Mouse (Mus musculus) common myeloid progenitor, adult 5-6 weeks (primary cell): ENCODE data around the gene Arid2. TPM values are rescaled to one million over a fixed set of nuclear protein-coding genes. Genes with fewer than 3 reads are reported as not detected.
A peak's percentile ranks its signal among the peaks of the same experiment; 100 is the strongest.
"Not testable (repeated sequence)": the region's sequence is repeated elsewhere in the genome, so short reads cannot be mapped to it uniquely, and the experiment has no call there.

Experiments used
- ATAC-seq: replicated peaks from 2 replicates; pipeline ENCODE4 v1.8.0; 2016; ENCODE audit warnings: low read depth, mild to moderate bottlenecking, moderate TSS enrichment, inconsistent platforms; ENCODE audit not compliant: poor library complexity, severe bottlenecking
- total RNA-seq: library from RNA; stranded (forward); fragments of 200-1000, 187-1606 nt; gene quantifications from 2 replicates; pipeline ENCODE4 v1.2.3, GENCODE M21; 2017

Arid2 gene
- total RNA-seq, 1 experiment from 2014 or later: 66.9 TPM

DNA sequence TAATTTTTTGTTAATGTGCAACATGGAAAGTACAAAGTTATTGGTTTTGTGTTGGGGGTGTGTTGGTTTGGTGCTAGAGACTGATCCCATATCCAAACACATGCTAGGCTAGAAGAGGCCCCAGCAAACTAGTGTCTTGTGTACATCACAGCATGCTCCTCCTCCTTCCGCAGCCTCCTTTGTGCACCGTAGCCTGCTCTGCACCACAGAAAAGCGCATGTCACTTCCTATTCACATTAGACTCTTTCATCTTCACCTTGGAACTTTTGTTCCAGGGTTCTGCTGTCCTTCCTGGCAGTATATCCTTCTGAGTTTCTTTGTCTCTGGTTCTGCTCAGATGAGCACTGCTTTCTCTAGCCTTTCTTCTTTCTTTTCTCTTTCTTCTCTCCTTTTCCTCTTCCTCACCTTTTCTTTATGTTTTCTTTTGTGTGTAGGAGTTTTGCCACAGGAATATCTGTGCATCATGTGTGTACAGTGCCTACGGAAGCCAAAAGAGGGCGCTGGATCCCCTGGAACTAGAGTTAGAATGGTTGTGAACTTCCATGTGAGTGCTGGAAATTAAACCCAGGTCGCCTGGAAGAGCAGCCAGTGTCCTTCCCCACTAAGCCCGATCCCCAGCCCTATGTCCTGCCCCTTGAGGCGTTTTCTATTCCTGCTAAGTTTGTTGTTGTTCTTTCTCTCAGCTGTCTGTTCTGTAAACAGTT, 109.5 kb downstream of the Arid2 start:
- no peak for ATAC-seq

DNA sequence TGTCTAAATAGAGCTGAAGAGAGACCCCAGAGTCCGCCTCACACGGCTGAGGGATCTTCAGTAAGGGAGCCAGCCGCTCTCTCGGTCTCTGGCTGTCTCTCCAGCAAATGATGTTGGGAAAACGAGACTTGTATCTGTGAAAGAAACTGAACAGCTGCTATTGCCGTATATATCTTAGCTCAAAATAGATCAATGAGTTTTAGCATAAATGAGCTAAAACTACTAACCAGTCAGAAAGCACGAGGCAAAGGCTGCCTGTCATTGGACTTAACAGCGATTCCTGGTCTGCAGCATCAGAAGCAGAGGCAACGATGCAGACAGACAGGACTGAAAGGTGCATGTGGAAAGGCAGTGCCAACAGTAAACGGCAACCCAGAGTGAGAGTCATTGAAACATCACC, 111.0 kb downstream of the Arid2 start:
- ATAC-seq: no peak

DNA sequence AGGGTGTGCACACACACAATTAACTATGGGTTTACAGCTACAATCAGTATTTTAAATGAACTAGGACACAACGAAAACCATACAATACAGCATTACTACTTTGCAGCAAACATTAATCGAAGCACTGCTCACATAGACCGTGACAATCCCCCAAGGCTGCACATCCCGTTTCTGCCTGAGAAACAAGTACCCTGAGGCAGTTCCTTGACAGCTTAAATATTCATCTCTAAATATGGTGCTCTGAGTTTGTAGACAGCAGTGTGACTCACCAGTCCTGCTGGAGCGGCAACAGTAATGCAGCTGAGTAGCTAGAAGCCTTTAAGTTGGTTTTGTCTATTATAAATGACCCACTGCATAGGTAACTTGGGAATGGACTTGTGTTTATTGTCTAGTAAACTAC, 118.2 kb downstream of the Arid2 start:
- ATAC-seq: no peak

DNA sequence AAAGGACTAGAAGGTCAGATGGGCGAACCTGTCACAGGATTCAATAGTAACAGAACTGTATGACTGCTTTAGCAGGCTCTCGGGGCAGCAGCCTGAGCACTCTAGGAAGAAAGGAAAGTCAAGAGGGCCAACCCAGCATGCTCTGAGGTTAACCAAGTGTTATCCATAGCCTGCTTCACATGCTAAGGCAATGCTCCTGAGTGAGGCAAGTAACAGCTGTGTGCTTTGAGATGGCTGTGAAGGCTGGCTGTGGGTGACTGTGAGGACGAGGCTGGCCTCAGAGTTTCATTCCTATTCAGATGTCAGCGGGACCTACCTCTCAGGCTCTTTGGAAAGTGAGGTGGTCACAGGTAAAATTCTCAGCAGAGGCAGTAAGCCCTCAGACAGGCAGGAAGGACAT, 118.9 kb downstream of the Arid2 start:
- ATAC-seq: no peak

DNA sequence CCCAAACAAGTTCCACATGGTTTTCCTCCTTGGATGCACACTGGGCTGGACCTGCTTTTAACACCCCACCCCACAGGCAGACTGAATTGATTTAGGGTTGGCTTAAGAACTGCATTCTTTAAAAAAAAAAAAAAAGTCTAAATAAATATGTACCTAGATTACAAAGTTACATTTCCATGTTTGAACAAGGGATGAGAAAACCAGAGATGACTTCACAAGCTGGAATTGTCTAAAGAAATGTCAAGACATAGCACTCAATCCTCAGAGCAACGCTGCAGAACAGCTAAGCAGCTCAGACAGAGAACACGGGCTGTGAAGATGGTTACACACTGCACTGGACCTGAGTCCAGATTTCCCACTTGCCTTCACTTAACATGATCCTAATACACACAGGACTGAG, 119.8 kb downstream of the Arid2 start:
- ATAC-seq: no peak

DNA sequence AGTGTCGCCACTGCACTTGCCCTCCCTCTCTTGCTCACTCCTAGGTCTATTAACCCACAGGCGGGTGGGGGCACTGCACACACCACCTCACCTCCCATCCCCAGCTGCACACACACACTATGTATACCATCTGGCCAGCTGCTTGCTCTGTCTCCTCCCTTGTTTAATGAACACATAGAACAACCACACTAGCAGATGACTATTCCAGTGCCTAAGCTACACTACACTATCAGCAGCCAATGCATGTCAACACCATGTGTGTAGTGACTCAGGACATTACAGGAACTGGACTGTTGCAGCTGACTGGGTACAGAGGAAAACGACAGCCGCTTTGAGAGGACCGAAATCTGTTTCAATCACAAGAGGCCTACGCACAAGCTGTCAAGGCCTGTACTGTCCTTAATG, 121.4 kb downstream of the Arid2 start:
- peak; percentile 34; the same call in 1 of the 2 replicates for ATAC-seq

DNA sequence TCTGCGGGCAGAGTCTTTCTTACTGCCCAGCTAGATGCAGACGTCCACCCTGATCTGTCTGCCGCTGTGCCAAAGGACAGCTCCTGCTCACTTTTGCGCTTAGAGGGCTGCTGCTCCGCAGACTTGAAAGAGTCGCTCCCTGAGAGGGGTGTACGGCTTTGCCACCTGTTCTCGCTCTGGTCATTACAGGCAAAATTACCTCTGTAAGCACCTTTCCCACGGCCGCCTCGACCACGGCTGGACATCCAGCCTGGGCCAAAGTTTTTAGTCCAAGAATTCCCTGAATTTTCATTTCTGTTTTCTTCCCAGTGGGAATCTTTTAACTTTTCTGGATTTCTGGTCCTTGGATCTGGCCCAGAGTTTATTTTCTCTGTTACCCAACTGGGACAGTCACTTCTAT, 130.8 kb downstream of the Arid2 start:
- ATAC-seq: no peak

DNA sequence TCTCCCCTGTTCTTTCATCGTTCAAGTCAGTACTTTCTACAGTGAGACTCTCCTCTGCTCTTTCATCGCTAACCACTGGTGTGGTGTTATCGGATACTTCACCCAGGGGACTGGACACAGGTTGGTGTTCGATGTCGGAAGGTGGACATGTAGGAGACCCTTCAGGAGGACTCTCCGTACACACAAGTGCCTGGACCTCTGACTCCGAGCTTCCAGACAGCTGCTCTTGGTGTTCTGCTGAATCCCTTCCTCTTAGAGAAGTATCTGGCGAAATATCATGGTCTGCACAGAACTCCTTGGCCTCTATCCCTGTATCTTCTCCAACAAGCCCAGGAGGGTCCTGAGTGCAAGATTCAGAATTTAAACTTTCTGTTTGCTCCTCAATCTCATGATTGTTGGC, 132.6 kb downstream of the Arid2 start:
- ATAC-seq: no peak

DNA sequence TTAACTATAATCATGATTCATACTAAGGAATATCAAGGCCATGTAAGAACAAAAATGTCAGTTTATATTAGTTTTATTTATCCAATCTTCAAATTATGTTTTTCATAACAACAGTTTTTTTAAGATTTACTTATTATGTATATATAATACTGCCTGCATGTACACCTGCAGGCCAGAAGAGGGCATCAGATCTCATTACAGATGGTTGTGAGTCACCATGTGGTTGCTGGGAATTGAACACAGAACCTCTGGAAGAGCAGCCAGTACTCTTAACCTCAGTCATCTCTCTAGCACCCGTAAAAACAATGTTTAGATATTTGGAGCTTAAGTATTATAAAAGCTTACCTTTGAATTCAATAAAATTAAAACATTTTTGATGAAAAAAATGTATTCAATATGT, 146.9 kb downstream of the Arid2 start:
- no peak for ATAC-seq

DNA sequence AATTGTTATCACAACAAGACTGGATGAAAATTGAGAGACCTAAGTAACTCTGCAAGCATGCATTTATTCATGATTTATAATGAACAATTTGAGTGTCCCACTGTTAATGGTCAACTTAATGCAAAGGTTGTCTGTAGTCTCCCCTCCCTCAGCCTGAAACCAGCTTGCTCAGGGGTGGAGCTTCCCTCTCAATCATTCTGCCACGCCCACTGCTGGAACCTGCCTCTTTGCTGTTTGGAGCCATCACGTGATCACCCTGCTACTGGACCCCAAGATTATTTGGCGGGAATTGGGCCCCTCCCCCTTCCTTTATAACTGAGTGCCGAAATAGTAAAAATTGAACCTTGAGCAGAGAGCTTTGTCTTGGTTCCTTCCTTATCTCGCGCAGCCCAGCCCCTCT, 154.2 kb downstream of the Arid2 start:
- not testable (repeated sequence) for ATAC-seq

DNA sequence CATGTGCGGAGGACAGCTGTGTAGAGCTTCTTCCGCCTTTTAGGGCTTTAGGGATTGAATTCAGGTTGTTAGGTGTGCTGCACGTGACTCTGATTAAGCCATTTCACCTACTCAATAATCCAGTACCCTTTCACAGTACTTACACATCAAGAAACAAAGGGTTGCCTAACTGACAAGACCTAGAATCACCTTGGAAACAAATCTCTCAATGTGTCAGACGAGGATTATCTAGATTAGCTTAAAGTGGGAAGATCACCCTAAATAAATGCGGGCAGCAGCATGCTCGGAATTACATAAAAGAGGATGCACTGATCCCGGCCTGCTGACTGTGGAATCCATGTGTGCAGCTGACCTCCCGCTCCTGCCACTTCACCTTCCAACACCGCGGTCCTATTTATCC, 159.5 kb downstream of the Arid2 start:
- no peak for ATAC-seq

DNA sequence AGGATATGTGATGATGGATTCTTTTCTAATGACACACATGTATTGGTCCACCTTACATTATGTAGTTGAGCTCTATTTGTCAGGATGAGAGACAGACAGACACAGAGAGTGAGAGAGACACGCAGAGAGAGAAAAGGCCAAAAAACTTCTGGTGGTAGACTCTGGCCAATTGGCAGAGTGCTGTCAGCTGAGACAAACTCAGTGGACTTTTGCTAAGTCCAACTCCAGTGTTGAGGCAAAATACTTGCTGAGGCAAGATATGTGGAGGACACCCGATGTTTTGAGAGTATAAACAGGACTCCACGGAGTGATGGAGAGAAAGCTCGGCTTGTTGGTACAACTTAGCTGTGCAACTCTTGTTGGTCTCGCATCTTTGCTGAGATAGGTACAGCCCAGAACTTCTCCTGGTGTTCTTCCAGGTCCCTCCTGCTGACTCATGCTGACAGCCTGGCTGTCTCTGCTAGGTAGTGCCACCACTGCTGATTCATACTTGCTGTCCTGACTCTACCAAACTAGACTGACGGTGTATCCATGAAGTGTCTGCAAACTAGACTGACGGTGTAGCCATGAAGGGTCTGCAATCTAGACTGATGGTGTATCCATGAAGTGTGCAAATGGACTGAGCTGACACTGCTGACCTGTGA, 161.5 kb downstream of the Arid2 start:
- no peak for ATAC-seq

DNA sequence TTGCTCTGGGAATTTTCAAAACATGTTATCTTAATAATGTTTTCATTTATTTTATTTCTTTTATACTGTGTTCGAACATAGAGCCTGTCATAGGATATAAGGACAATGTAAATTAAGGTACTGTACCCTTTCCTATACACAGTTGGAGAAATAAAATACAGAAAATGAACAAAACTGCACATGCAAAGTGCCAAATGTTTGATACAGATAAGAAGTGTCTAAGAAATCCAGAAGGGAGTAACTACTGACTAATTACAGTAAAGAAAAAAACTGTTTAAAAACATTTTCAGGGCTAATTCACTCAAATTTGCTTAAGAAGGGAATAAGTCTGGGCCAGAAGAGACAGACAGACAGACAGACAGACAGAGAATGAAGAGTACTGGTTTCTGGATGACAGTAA, 166.0 kb downstream of the Arid2 start:
- no peak for ATAC-seq

Other genes starting within 250 kb of the Arid2 start
- gene Scaf11, start 173.3 kb downstream of the Arid2 start, total RNA-seq: 138 and 166 TPM in 2 replicates